Mouse (Mus musculus): ENCODE data around the gene Dennd2d. TPM values are rescaled to one million over a fixed set of nuclear protein-coding genes. Genes with fewer than 3 reads are reported as not detected.

Dennd2d gene
- polyA plus RNA-seq, 1 experiment from 2014 or later, result 0.42 TPM

- Histone ChIP-seq H3K9me3 (ENCODE audit: control insufficient read depth, low read length) (no peaks in the 10 kb centered on the region), H3K9ac (replicated peaks; ENCODE audit: low read depth, low read length) (no peak overlapping the region), H3K36me3 (ENCODE audit: control insufficient read depth, insufficient read depth, low read length) (no peaks in the 10 kb centered on the region), H3K4me2 (ENCODE audit: low read depth, low read length) (no peak overlapping the region), H3K27ac (ENCODE audit: low read depth, low read length) (no peak overlapping the region), H3K4me3 (ENCODE audit: low read depth, low read length) (no peak overlapping the region), H3K4me1 (ENCODE audit: control insufficient read depth, insufficient read depth, low read length) (no peaks in the 10 kb centered on the region), H3K27me3 (ENCODE audit: control insufficient read depth, insufficient read depth, low read length) (no peaks in the 10 kb centered on the region)
- 95% methylated on average over 6 of the region's 6 CpGs for WGBS
- ATAC-seq (ENCODE audit: low read depth), result no peak
Observed at GRCm38 (mm10) chr3:106515016-106515415, 32.8 kb downstream of the Dennd2d start.

GRCm38 (mm10) chr3:106522730-106523129, 40.5 kb downstream of the Dennd2d start:
- ATAC-seq (ENCODE audit: low read depth), result no peak
- no peaks in the 10 kb centered on the region for H3K36me3 ChIP-seq (ENCODE audit: control insufficient read depth, insufficient read depth, low read length)
- 93% methylated on average over 1 of the region's 1 CpGs for WGBS
- H3K4me3 ChIP-seq (ENCODE audit: low read depth, low read length), result no peak overlapping the region
- H3K27ac ChIP-seq (ENCODE audit: low read depth, low read length), result no peak overlapping the region
- no peak overlapping the region for H3K4me2 ChIP-seq (ENCODE audit: low read depth, low read length)
- no peak overlapping the region for H3K9ac ChIP-seq (replicated peaks; ENCODE audit: low read depth, low read length)
- no peaks in the 10 kb centered on the region for H3K4me1 ChIP-seq (ENCODE audit: control insufficient read depth, insufficient read depth, low read length)
- H3K9me3 ChIP-seq (ENCODE audit: control insufficient read depth, low read length), result no peaks in the 10 kb centered on the region
- no peaks in the 10 kb centered on the region for H3K27me3 ChIP-seq (ENCODE audit: control insufficient read depth, insufficient read depth, low read length)

DNA sequence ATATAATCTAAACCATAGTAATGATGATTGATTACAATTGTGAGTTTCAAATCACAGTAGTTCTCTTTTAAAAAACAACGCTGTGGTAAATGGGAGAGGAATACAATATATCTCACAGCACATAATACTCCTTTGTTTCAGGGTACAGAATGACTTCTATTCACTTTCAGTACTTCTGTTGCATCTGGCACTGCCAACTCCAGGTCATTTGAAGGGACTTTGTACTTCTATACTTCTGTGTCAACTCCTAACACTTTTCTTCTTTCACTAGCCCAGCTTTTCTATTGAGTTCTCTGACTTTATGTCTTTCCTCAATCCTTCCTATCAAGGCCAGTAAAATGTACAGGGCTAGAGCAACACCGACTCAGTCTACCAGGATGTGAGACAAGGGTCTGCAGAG, 44.2 kb downstream of the Dennd2d start:
- Histone ChIP-seq H3K4me3 (ENCODE audit: low read depth, low read length) (no peak overlapping the region), H3K9ac (replicated peaks; ENCODE audit: low read depth, low read length) (no peak overlapping the region), H3K4me1 (ENCODE audit: control insufficient read depth, insufficient read depth, low read length) (no peaks in the 10 kb centered on the region), H3K4me2 (ENCODE audit: low read depth, low read length) (no peak overlapping the region), H3K9me3 (ENCODE audit: control insufficient read depth, low read length) (no peaks in the 10 kb centered on the region), H3K27me3 (ENCODE audit: control insufficient read depth, insufficient read depth, low read length) (no peaks in the 10 kb centered on the region), H3K36me3 (ENCODE audit: control insufficient read depth, insufficient read depth, low read length) (no peaks in the 10 kb centered on the region), H3K27ac (ENCODE audit: low read depth, low read length) (no peak overlapping the region)
- no peak for ATAC-seq (ENCODE audit: low read depth)
- WGBS, result 68% methylated on average over 2 of the region's 2 CpGs

DNA sequence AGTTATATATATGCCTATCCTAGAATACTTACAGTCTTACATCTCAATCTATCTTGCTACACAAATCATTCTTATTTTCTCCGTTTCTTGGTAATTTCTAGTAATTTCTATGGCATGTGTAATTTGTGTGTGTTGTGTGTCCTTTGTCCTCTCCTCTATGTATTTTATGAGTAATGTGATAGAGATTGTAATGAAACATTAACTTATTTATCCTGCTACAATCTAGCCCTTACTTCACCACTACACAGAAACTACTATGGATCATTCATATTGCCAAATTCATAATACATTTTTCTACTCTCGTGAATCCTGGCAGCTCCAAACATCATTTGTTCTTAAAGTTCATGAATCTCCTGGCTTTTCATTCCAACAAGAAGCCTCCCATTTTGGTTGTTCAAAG, 45.8 kb downstream of the Dennd2d start:
- Histone ChIP-seq H3K9ac (replicated peaks; ENCODE audit: low read depth, low read length) (no peak overlapping the region), H3K27ac (ENCODE audit: low read depth, low read length) (no peak overlapping the region), H3K9me3 (ENCODE audit: control insufficient read depth, low read length) (no peaks in the 10 kb centered on the region), H3K4me2 (ENCODE audit: low read depth, low read length) (no peak overlapping the region), H3K27me3 (ENCODE audit: control insufficient read depth, insufficient read depth, low read length) (no peaks in the 10 kb centered on the region), H3K36me3 (ENCODE audit: control insufficient read depth, insufficient read depth, low read length) (no peaks in the 10 kb centered on the region), H3K4me1 (ENCODE audit: control insufficient read depth, insufficient read depth, low read length) (no peaks in the 10 kb centered on the region), H3K4me3 (ENCODE audit: low read depth, low read length) (no peak overlapping the region)
- ATAC-seq (ENCODE audit: low read depth), result no peak
- WGBS, result 96% methylated on average over 2 of the region's 2 CpGs

DNA sequence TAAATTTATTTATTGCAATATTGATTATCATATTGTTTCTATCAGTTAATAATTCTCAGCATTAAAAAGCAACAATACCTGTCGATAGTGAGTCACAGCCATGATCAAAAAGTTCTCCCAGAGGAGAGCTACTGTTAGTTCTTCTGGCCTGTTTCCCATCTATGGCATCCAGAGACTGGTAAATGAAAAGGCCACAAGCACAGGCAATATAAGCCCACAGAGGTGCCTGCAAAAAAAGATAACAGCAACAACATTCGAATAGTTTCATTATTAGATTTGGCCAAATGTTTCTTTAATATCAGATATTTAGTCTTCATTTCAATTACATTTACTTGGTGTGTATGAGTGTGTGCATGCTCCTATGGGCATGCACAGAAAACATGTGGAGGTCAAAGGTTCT, 51.1 kb downstream of the Dennd2d start:
- no peaks in the 10 kb centered on the region for H3K27me3 ChIP-seq (ENCODE audit: control insufficient read depth, insufficient read depth, low read length)
- no peak overlapping the region for H3K9ac ChIP-seq (replicated peaks; ENCODE audit: low read depth, low read length)
- ATAC-seq (ENCODE audit: low read depth), result no peak
- H3K27ac ChIP-seq (ENCODE audit: low read depth, low read length), result no peak overlapping the region
- no peaks in the 10 kb centered on the region for H3K4me1 ChIP-seq (ENCODE audit: control insufficient read depth, insufficient read depth, low read length)
- H3K4me3 ChIP-seq (ENCODE audit: low read depth, low read length), result no peak overlapping the region
- WGBS, result 96% methylated on average over 2 of the region's 2 CpGs
- H3K36me3 ChIP-seq (ENCODE audit: control insufficient read depth, insufficient read depth, low read length), result 0 out of 2 replicates have a peak, but pooled peaks cover 1% of the 10 kb centered on the region
- H3K9me3 ChIP-seq (ENCODE audit: control insufficient read depth, low read length), result no peaks in the 10 kb centered on the region
- H3K4me2 ChIP-seq (ENCODE audit: low read depth, low read length), result no peak overlapping the region

- ATAC-seq (ENCODE audit: low read depth), result no peak
- H3K4me1 ChIP-seq (ENCODE audit: control insufficient read depth, insufficient read depth, low read length), result peaks cover 11% of the 10 kb centered on the region; the same call in 1 of the 2 replicates
- H3K9me3 ChIP-seq (ENCODE audit: control insufficient read depth, low read length), result no peaks in the 10 kb centered on the region
- no peak overlapping the region for H3K27ac ChIP-seq (ENCODE audit: low read depth, low read length)
- H3K36me3 ChIP-seq (ENCODE audit: control insufficient read depth, insufficient read depth, low read length), result no peaks in the 10 kb centered on the region
- no peak overlapping the region for H3K4me3 ChIP-seq (ENCODE audit: low read depth, low read length)
- H3K4me2 ChIP-seq (ENCODE audit: low read depth, low read length), result no peak overlapping the region
- WGBS, result 95% methylated on average over 8 of the region's 8 CpGs
- peaks cover 2% of the 10 kb centered on the region; the same call in 1 of the 2 replicates for H3K27me3 ChIP-seq (ENCODE audit: control insufficient read depth, insufficient read depth, low read length)
- no peak overlapping the region for H3K9ac ChIP-seq (replicated peaks; ENCODE audit: low read depth, low read length)
Observed at GRCm38 (mm10) chr3:106544721-106545316, 62.6 kb downstream of the Dennd2d start.

GRCm38 (mm10) chr3:106547171-106547923, 65.1 kb downstream of the Dennd2d start, which contains the start of the genes Dram2 and Cept1:
Gene Dram2, plus strand, starts transcription at chr3:106547798.
Gene Cept1, minus strand, starts transcription at chr3:106547802.
- ATAC-seq (ENCODE audit: low read depth), result peak; percentile 97
- Histone ChIP-seq H3K4me3 (ENCODE audit: low read depth, low read length) (peak within 1 kb of the TSS; percentile 74), H3K27ac (ENCODE audit: low read depth, low read length) (peak within 1 kb of the TSS; percentile 94), H3K27me3 (ENCODE audit: control insufficient read depth, insufficient read depth, low read length) (peaks cover 2% of the 10 kb centered on the region; the same call in 1 of the 2 replicates), H3K9ac (replicated peaks; ENCODE audit: low read depth, low read length) (peak within 1 kb of the TSS; percentile 80), H3K9me3 (ENCODE audit: control insufficient read depth, low read length) (no peaks in the 10 kb centered on the region), H3K4me1 (ENCODE audit: control insufficient read depth, insufficient read depth, low read length) (peaks cover 11% of the 10 kb centered on the region; the same call in 1 of the 2 replicates), H3K4me2 (ENCODE audit: low read depth, low read length) (peak within 1 kb of the TSS; percentile 80), H3K36me3 (ENCODE audit: control insufficient read depth, insufficient read depth, low read length) (no peaks in the 10 kb centered on the region)
- under 1% methylated on average over 63 of the region's 63 CpGs for WGBS

- peak overlapping the region; percentile 80 for H3K9ac ChIP-seq (replicated peaks; ENCODE audit: low read depth, low read length)
- peak overlapping the region; percentile 94 for H3K27ac ChIP-seq (ENCODE audit: low read depth, low read length)
- H3K9me3 ChIP-seq (ENCODE audit: control insufficient read depth, low read length), result no peaks in the 10 kb centered on the region
- H3K4me2 ChIP-seq (ENCODE audit: low read depth, low read length), result peak overlapping the region; percentile 80
- WGBS, result 0% methylated on average over 27 of the region's 27 CpGs
- peaks cover 11% of the 10 kb centered on the region; the same call in 1 of the 2 replicates for H3K4me1 ChIP-seq (ENCODE audit: control insufficient read depth, insufficient read depth, low read length)
- H3K27me3 ChIP-seq (ENCODE audit: control insufficient read depth, insufficient read depth, low read length), result peaks cover 2% of the 10 kb centered on the region; the same call in 1 of the 2 replicates
- H3K36me3 ChIP-seq (ENCODE audit: control insufficient read depth, insufficient read depth, low read length), result peaks cover 2% of the 10 kb centered on the region; the same call in 1 of the 2 replicates
- no peak; the same call in none of the 2 replicates for ATAC-seq (ENCODE audit: low read depth)
- H3K4me3 ChIP-seq (ENCODE audit: low read depth, low read length), result peak overlapping the region; percentile 74
Observed at GRCm38 (mm10) chr3:106547924-106548539, 65.8 kb downstream of the Dennd2d start.

Measured in neural tube, embryonic 14.5 days (tissue).